Mouse (Mus musculus) limb, embryonic 13.5 days (tissue): Measurements from ENCODE around the gene Kcnk3. TPM values are rescaled to one million over a fixed set of nuclear protein-coding genes. Genes with fewer than 3 reads are reported as not detected.

Source experiments
- ATAC-seq: fragments of 200-750 bp; cut with Nextera tagmentation; 2 replicates; pipeline ENCODE4 v1.8.0; 2017; ENCODE audit warnings: low read depth, moderate number of reproducible peaks, moderate TSS enrichment; ENCODE audit not compliant: low FRiP score
- H3K27ac ChIP-seq: fragments of 300-500 bp; sonication (generic); 2 replicates; pipeline ENCODE4 v1.5.1; 2015; ENCODE audit warnings: inconsistent platforms, mild to moderate bottlenecking, moderate library complexity
- H3K27me3 ChIP-seq: fragments of 300-500 bp; sonication (generic); 2 replicates; pipeline ENCODE4 v1.6.1; 2015; ENCODE audit warnings: mild to moderate bottlenecking, inconsistent platforms
- H3K36me3 ChIP-seq: fragments of 300-500 bp; sonication (generic); 2 replicates; pipeline ENCODE4 v1.6.1; 2015; ENCODE audit warnings: inconsistent platforms, mild to moderate bottlenecking, moderate library complexity
- H3K4me1 ChIP-seq: fragments of 300-500 bp; sonication (generic); 2 replicates; pipeline ENCODE4 v1.6.1; 2015; ENCODE audit warnings: inconsistent platforms
- H3K4me2 ChIP-seq: fragments of 300-500 bp; sonication (generic); replicated peaks from 2 replicates; pipeline ENCODE4 v1.6.1; 2015; ENCODE audit warnings: inconsistent platforms, mild to moderate bottlenecking, moderate library complexity
- H3K4me3 ChIP-seq: fragments of 300-500 bp; sonication (generic); 2 replicates; pipeline ENCODE4 v1.5.1; 2015; ENCODE audit warnings: moderate library complexity, mild to moderate bottlenecking, inconsistent platforms
- H3K9ac ChIP-seq: fragments of 300-500 bp; sonication (generic); 2 replicates; pipeline ENCODE4 v1.6.1; 2015; ENCODE audit warnings: mild to moderate bottlenecking, inconsistent platforms
- H3K9me3 ChIP-seq: fragments of 300-500 bp; sonication (generic); 2 replicates; pipeline ENCODE4 v1.6.1; 2016; ENCODE audit warnings: inconsistent platforms
- WGBS: fragments of 180-500 bp; shearing (Covaris S2); methylation state at CpG from one replicate; pipeline ENCODE4 v1.1.7; 2015; 5-methylcytosine and 5-hydroxymethylcytosine counted together
- microRNA-seq: library from miRNA; unstranded; fragments of <30 nt; microRNA quantifications from one replicate; pipeline ENCODE4, GENCODE M21; 2016
- polyA plus RNA-seq: library from polyadenylated mRNA; unstranded; fragments of >200 nt; fragmentation: Nextera tagmentation; extraction: Ambion mirVana; gene quantifications from 2 replicates; pipeline ENCODE4 v1.2.1, GENCODE M21; 2015

Gene Kcnk3
- polyA plus RNA-seq, 1 experiment from 2014 or later: 0.66 TPM

DNA sequence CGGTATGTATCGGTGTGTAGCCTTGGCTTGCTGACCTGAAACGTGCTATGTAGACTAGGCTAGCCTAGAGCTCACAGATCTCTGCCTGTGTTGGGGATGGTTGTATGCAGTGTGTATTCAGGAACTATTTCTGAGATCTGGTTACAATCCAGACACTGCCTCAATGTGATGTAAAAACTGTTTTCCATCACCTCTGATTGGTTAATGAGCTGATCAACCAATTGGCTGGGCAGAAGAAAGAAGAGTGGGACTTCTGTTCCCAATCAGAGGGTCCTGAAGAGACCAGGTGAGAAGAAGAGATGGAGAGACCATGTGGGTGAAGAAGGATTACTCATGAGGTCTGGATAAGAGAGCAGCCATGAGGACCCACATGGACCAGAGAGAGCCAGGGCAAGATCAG is 79.7 kb downstream of the Kcnk3 start:
- no peaks in the 10 kb centered on the region for H3K9me3 ChIP-seq
- peaks cover 28% of the 10 kb centered on the region for H3K4me1 ChIP-seq
- no peak for ATAC-seq
- no peak overlapping the region for H3K27ac ChIP-seq
- H3K4me3 ChIP-seq: peak overlapping the region; percentile 87
- no peaks in the 10 kb centered on the region for H3K27me3 ChIP-seq
- H3K4me2 ChIP-seq: peak overlapping the region; percentile 83
- H3K36me3 ChIP-seq: peaks cover 41% of the 10 kb centered on the region
- H3K9ac ChIP-seq: peak overlapping the region; percentile 83
- WGBS: 3% methylated on average over 3 of the region's 3 CpGs

DNA sequence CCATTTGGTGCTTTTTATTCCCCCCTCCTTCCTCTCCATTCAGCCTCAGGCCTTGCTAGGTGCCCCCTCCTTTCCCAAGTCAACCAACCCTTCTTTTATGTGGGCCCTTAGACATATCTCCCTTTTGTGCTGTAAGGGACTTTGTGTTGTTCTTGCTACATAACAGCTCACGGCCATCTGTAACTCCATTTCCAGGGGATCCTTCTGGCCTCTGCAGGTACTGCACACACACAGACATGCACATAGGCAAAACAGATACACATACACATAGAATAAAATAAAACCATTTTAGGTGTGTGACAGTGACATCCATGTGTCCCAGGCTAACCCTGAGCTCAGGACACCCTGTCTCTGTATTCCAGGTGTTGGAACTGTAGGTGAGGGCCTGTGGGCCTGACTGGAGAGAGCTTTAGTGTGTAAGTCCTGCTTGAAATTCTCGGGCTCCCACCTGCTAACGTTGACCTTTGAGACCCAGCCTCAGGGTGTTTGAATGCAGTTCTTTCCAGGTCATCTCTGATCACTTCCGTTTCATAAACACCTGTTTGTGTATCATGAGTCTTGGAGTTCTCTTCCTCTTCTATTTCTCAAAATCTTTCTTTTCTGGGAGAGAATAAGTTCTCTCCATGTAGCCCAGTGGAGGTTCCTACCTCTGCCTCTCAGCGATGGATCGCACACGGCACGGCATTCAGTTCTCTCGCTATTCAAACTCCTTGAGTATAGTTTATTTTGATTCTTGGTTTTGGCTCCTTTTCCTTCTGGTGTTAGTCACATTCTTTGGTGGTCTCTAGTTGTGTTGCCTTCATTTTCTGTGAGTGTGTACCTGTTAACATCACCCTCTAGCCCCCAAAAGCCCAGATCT is 80.9 kb downstream of the Kcnk3 start:
- 91% methylated on average over 9 of the region's 9 CpGs for WGBS
- Histone ChIP-seq H3K9ac (no peak overlapping the region), H3K4me3 (no peak overlapping the region; the same call in none of the 2 replicates), H3K9me3 (no peaks in the 10 kb centered on the region), H3K36me3 (peaks cover 53% of the 10 kb centered on the region), H3K4me2 (peak overlapping the region; percentile 83), H3K27ac (no peak overlapping the region), H3K27me3 (no peaks in the 10 kb centered on the region), H3K4me1 (peaks cover 28% of the 10 kb centered on the region)
- no peak for ATAC-seq

DNA sequence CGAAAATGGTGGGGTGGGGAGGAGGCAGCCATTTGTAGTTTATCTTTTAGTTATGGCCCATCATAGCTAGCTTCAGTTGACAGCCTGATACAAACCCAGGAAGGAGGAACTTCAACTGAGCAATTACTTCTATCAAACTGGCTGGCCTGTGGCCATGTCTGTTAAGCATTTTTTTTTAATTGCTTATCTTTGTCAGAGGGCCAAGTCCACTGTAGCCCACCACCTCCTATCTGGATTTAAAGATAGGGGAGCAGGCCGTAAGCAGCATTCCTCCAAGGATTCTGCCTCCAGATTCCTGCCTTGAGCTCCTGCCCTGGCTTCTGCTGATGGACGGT is 81.5 kb downstream of the Kcnk3 start:
- peak overlapping the region; percentile 83; the same call in 1 of the 2 replicates for H3K4me2 ChIP-seq
- 92% methylated on average over 3 of the region's 3 CpGs for WGBS

DNA sequence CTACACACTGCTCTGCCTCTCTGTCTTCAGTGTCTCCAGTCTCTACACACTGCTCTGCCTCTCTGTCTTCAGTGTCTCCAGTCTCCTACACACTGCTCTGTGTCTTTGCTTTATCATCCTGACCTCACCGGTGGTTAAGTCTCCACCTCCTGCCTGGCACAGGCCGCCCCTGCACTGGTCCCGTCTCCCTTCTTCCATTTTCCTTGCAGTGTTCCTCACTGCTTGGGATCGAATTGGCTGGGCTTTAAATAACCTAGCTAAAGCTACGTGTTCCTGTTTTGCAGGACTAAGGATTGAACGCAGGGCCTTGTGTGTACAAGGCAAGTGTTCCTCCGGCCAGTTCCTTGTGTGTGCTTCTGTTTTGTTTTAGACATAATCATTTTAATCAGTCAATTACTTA is 82.1 kb downstream of the Kcnk3 start:
- H3K9ac ChIP-seq: no peak overlapping the region
- ATAC-seq: no peak
- H3K4me2 ChIP-seq: no peak overlapping the region
- no peak overlapping the region for H3K27ac ChIP-seq
- 93% methylated on average over 7 of the region's 7 CpGs for WGBS
- no peak overlapping the region for H3K4me3 ChIP-seq
- H3K36me3 ChIP-seq: peaks cover 62% of the 10 kb centered on the region
- H3K9me3 ChIP-seq: no peaks in the 10 kb centered on the region
- H3K4me1 ChIP-seq: peaks cover 28% of the 10 kb centered on the region
- no peaks in the 10 kb centered on the region for H3K27me3 ChIP-seq

More for the DNA sequence above, 81.5 kb downstream of the Kcnk3 start:
- H3K27ac ChIP-seq: no peak overlapping the region
- no peak overlapping the region for H3K4me3 ChIP-seq
- H3K9me3 ChIP-seq: no peaks in the 10 kb centered on the region
- H3K36me3 ChIP-seq: peaks cover 58% of the 10 kb centered on the region
- no peak for ATAC-seq
- no peaks in the 10 kb centered on the region for H3K27me3 ChIP-seq
- H3K4me1 ChIP-seq: peaks cover 28% of the 10 kb centered on the region
- H3K9ac ChIP-seq: 0 out of 2 replicates have a peak overlapping the region, but pooled peaks have one; percentile 8

DNA sequence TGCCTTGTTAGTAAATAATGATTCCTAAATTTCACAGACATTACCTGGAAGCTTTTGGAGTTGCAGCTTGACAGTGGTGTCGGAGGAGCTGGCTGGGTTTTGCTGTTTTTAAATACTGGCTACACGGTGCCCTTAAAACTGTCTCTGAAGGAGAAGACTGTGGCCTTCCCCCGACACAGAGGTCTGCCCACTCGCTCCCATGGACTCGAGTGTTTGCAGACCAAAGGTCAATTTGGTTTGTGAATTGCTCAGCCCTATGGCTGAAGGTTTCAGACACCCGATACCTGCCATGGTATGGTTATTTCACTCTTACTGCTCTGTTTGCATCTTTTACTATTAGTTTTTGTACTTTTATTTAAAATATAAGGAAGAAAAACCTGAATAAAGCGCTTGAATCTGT is 86.0 kb downstream of the Kcnk3 start:
- H3K27me3 ChIP-seq: no peaks in the 10 kb centered on the region
- peaks cover 71% of the 10 kb centered on the region for H3K36me3 ChIP-seq
- WGBS: 83% methylated on average over 7 of the region's 7 CpGs
- no peaks in the 10 kb centered on the region for H3K9me3 ChIP-seq
- ATAC-seq: no peak
- peaks cover 6% of the 10 kb centered on the region; the same call in 1 of the 2 replicates for H3K4me1 ChIP-seq
- no peak overlapping the region for H3K9ac ChIP-seq
- H3K4me3 ChIP-seq: no peak overlapping the region
- H3K4me2 ChIP-seq: no peak overlapping the region
- no peak overlapping the region for H3K27ac ChIP-seq

Small RNA genes lying within 50 kb of the gene (microRNA-seq; reads per million reads assigned to microRNA genes)
- gene Mir5625: not detected

Other genes starting within 250 kb of the Kcnk3 start
- gene Otof, start 126.2 kb upstream of the Kcnk3 start, polyA plus RNA-seq: 0.45 and 0.60 TPM in 2 replicates
- gene 1700001C02Rik, start 122.1 kb upstream of the Kcnk3 start, polyA plus RNA-seq: not detected in 2 replicates
- 0.25 and 0.26 TPM in 2 replicates for gene Cib4, start 42.3 kb upstream of the Kcnk3 start, polyA plus RNA-seq
- gene Slc35f6, start 59.8 kb downstream of the Kcnk3 start, polyA plus RNA-seq: 27.4 and 27.5 TPM in 2 replicates
- 315 and 317 TPM in 2 replicates for gene Cenpa, start 78.6 kb downstream of the Kcnk3 start, polyA plus RNA-seq
- gene Dpysl5, start 123.4 kb downstream of the Kcnk3 start, polyA plus RNA-seq: 5.1 and 5.9 TPM in 2 replicates
- 30.7 and 33.0 TPM in 2 replicates for gene Mapre3, start 226.5 kb downstream of the Kcnk3 start, polyA plus RNA-seq